Mouse (Mus musculus): ENCODE results near the gene Olfr1251.
"Not testable (repeated sequence)": the region's sequence is repeated elsewhere in the genome, so short reads cannot be mapped to it uniquely, and the experiment has no call there.

Olfr1251 gene

GRCm38 (mm10) chr2:89671836-89672235 is at the start of gene Olfr1251:
Gene Olfr1251, minus strand, starts transcription at chr2:89671936.
- no peak for DNase-seq (ENCODE audit: low read depth in 2 of 2, low spot score in 2 of 2)

- no peak for DNase-seq (ENCODE audit: low read depth in 2 of 2, low spot score in 2 of 2)
Measured at GRCm38 (mm10) chr2:89691980-89692379, 20.2 kb upstream of the Olfr1251 start.

DNA sequence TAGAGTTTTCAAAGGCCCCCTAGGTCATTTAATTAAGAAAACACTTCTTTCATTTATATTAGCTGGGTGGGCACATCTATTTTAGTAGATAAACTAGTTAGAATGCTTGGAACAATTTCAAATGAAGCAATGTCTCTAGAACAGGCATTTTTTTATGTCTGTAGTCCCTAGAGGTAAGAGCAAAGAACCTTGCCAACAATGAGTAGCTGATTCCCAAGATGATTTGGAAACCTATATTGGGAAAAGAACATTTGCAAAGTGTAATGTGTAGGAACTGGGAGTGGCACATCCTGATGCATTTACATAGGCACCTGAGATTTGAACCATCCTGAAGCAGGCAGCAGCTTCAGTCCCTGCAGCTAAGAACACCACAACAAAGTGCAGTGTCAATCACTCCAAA is 10.4 kb downstream of the Olfr1251 start, which contains the start of gene Olfr1250:
Olfr1250 (minus strand) TSS at position 101 of the 400 bp plus-strand sequence.
- DNase-seq (ENCODE audit: low read depth in 2 of 2, low spot score in 2 of 2), result no peak

DNA sequence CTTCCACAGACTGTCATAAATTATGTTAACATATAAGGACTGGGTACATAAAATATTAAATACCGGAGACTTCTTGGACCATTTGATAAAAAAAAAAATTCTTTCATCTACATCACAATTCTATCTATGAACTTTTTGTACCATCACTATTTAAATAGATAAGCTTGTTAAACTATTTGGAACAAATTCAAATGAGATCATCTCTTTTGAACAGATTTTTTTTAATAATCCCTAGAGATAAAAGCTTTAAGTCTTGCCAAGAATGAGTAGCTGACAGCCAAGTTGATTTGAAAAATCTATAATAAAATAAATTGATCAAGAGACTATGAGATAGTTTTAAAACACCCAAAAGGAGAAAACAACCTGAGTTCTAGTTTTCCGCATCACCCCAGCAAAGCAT is 36.9 kb downstream of the Olfr1251 start, which contains the start of gene Olfr1249:
Olfr1249 (minus strand) TSS at position 101 of the 400 bp plus-strand sequence.
- DNase-seq (ENCODE audit: low read depth in 2 of 2, low spot score in 2 of 2), result no peak

DNA sequence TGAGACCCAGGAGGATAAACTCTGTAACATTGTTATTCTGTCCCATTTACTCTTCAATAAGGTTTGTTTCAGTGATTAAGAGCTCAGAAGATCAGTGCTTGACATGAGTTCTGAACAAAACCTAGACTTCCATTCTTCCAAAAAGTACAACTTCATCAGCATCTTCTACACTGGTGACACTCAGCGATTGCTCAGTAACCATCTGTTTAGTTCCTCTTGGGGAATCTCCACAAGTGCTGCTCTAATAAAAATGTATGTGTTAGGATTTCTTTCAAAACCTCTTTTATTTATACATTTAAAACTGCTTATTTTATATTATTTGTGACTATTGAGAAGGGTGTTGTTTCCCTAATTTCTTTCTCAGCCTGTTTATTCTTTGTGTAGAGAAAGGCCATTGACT is 53.6 kb downstream of the Olfr1251 start, which contains the start of gene Olfr1248:
Olfr1248 (minus strand) TSS at position 101 of the 400 bp plus-strand sequence.
- not testable (repeated sequence) for DNase-seq (ENCODE audit: low read depth in 2 of 2, low spot score in 2 of 2)

All from CD8-positive naive resting alpha-beta T cell, adult 2 months (primary cell).